Mouse (Mus musculus): Measurements from ENCODE around the gene Gpr55. TPM values are rescaled to one million over a fixed set of nuclear protein-coding genes. Genes with fewer than 3 reads are reported as not detected.

Gpr55 gene
- total RNA-seq, 1 experiment: 0.18 TPM

DNA sequence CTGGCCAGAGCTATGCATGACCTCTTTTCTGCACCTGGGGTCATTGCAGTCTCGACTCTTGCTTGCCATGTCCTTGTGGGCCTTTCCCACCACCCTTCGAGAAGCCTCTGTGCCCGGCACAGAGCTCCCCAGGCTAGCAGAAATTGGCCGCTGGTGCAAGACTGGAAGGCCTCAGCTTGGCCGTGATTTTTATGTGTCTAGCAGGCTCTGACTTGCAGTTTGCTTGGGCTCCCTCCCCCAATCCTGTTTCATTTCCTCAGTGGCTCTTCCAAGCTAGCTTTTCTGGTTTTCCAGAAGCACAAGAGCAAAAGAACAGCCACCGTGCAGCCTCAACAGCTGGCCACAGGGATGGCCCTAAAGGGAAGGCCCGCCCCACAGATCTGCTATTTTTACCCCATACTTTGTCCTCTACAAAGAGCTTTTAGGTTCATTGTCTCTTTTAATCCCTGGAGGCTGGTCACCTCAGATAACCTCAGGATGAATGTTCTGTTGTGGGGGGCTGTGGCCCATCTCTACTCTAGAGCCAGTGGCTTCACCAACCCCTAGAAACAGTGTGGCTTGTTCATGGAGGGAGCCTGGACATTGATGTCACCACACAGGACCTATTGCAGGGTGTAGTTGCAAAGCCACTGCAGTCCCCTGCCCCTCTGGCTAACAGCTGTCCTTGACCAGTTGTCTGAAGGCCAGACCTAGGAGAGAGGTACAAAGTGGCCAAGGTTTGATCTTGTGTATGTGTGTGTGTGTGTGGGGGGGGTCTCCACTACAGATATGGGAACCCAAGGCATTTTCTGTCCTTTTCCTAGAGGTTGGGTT lies 60.1 kb downstream of the Gpr55 start:
- no peaks in the 10 kb centered on the region for H3K9me3 ChIP-seq (ENCODE audit: control insufficient read depth, insufficient read depth, low read depth, low read length)
- no peak for DNase-seq (ENCODE audit: low read depth, low spot score)
- in situ Hi-C loops (cut with MboI; ENCODE audit: low sequenced_read_pairs in 2 of 2, unreplicated experiment in 2 of 2): no loop called here
- H3K36me3 ChIP-seq (ENCODE audit: control insufficient read depth, insufficient read depth, low read length, poor library complexity, severe bottlenecking): peaks cover 17% of the 10 kb centered on the region; the same call in 1 of the 2 replicates
- no peak overlapping the region for H3K4me3 ChIP-seq (ENCODE audit: insufficient read depth in 1 of 2, low read depth in 1 of 2, low read length in 2 of 2, poor library complexity in 1 of 2, severe bottlenecking in 1 of 2)
- TF ChIP-seq CHD2 (IDR thresholded peaks at IDR 0.05; ENCODE audit: low read depth, low read length) (no peak), ZNF384 (IDR thresholded peaks at IDR 0.05; ENCODE audit: low read depth, low read length) (no peak), ZC3H11A (IDR thresholded peaks at IDR 0.05; ENCODE audit: borderline replicate concordance, low read depth, low read length) (no peak), HCFC1 (IDR thresholded peaks at IDR 0.05; ENCODE audit: borderline replicate concordance, insufficient read depth, low read length) (no peak), MAFK (IDR thresholded peaks at IDR 0.05; ENCODE audit: insufficient read depth, low read depth, low read length) (no peak)
- no peak overlapping the region for H3K9ac ChIP-seq (ENCODE audit: insufficient read depth, low read depth, low read length, poor library complexity, severe bottlenecking)
- no peak overlapping the region for H3K27ac ChIP-seq (ENCODE audit: insufficient read depth, low read depth, low read length, poor library complexity, severe bottlenecking)
- peaks cover 0 to 18% of the 10 kb centered on the region in 2 experiments; a peak in 2 of 4 replicates for H3K4me1 ChIP-seq (ENCODE audit: control insufficient read depth in 2 of 2, insufficient read depth in 2 of 2, low read length in 2 of 2, poor library complexity in 1 of 2)

- Histone ChIP-seq H3K9ac (ENCODE audit: insufficient read depth, low read depth, low read length, poor library complexity, severe bottlenecking) (no peak overlapping the region), H3K36me3 (ENCODE audit: control insufficient read depth, insufficient read depth, low read length, poor library complexity, severe bottlenecking) (peaks cover 9% of the 10 kb centered on the region; the same call in 1 of the 2 replicates), H3K27ac (ENCODE audit: insufficient read depth, low read depth, low read length, poor library complexity, severe bottlenecking) (no peak overlapping the region), H3K4me1 (ENCODE audit: control insufficient read depth in 2 of 2, insufficient read depth in 2 of 2, low read length in 2 of 2, poor library complexity in 1 of 2) (peaks cover 0 to 22% of the 10 kb centered on the region in 2 experiments; a peak in 2 of 4 replicates), H3K4me3 (ENCODE audit: insufficient read depth in 1 of 2, low read depth in 1 of 2, low read length in 2 of 2, poor library complexity in 1 of 2, severe bottlenecking in 1 of 2) (no peak overlapping the region), H3K9me3 (ENCODE audit: control insufficient read depth, insufficient read depth, low read depth, low read length) (no peaks in the 10 kb centered on the region)
- no peak for DNase-seq (ENCODE audit: low read depth, low spot score)
- in situ Hi-C loops (cut with MboI; ENCODE audit: low sequenced_read_pairs in 2 of 2, unreplicated experiment in 2 of 2): no loop called here
- no peak for TF ChIP-seq CHD2 (IDR thresholded peaks at IDR 0.05; ENCODE audit: low read depth, low read length)
- TF ChIP-seq HCFC1 (IDR thresholded peaks at IDR 0.05; ENCODE audit: borderline replicate concordance, insufficient read depth, low read length): no peak
- TF ChIP-seq ZC3H11A (IDR thresholded peaks at IDR 0.05; ENCODE audit: borderline replicate concordance, low read depth, low read length): no peak
- no peak for TF ChIP-seq ZNF384 (IDR thresholded peaks at IDR 0.05; ENCODE audit: low read depth, low read length)
- no peak for TF ChIP-seq MAFK (IDR thresholded peaks at IDR 0.05; ENCODE audit: insufficient read depth, low read depth, low read length)
These were observed 61.4 kb downstream of the Gpr55 start for GRCm38 (mm10) chr1:85899388-85899761.

DNA sequence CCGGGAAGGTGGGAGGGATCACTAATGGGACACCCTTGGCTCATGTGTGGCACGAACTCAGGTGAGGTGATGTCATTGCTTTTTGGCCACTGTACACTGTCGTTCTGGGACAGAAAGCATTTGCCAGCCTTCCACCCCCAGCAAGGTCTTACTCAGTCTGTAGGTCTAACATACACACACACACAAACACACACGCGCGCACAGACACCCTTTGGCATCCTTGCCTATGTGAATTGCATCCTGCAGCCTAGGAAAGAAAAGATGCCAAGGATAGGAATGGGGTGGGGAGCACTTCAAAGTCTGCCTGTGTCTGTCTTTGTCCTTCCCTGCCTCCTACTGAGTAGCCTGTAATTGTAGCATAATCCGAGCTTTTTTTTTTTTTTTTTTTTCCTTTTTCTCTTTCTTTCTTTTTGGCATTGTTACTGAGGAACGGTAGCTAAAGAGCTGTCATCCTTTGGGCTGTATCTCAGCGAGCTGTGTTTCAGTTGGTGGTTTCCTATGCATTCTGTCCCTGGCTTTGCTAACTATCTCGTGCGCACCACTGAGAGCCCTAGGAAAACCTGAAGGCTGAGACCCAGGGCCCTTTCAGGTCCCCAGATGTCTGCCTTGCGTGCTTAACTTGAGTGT lies 61.9 kb downstream of the Gpr55 start:
- TF ChIP-seq ZNF384 (IDR thresholded peaks at IDR 0.05; ENCODE audit: low read depth, low read length) (no peak), MAFK (IDR thresholded peaks at IDR 0.05; ENCODE audit: insufficient read depth, low read depth, low read length) (no peak), CHD2 (IDR thresholded peaks at IDR 0.05; ENCODE audit: low read depth, low read length) (no peak), ZC3H11A (IDR thresholded peaks at IDR 0.05; ENCODE audit: borderline replicate concordance, low read depth, low read length) (no peak)
- peaks cover 5% of the 10 kb centered on the region; the same call in 1 of the 2 replicates for H3K36me3 ChIP-seq (ENCODE audit: control insufficient read depth, insufficient read depth, low read length, poor library complexity, severe bottlenecking)
- H3K4me3 ChIP-seq (ENCODE audit: insufficient read depth in 1 of 2, low read depth in 1 of 2, low read length in 2 of 2, poor library complexity in 1 of 2, severe bottlenecking in 1 of 2): no peak overlapping the region
- H3K9me3 ChIP-seq (ENCODE audit: control insufficient read depth, insufficient read depth, low read depth, low read length): no peaks in the 10 kb centered on the region
- peaks cover 0 to 22% of the 10 kb centered on the region in 2 experiments; a peak in 2 of 4 replicates for H3K4me1 ChIP-seq (ENCODE audit: control insufficient read depth in 2 of 2, insufficient read depth in 2 of 2, low read length in 2 of 2, poor library complexity in 1 of 2)
- no peak overlapping the region for H3K9ac ChIP-seq (ENCODE audit: insufficient read depth, low read depth, low read length, poor library complexity, severe bottlenecking)
- no peak for DNase-seq (ENCODE audit: low read depth, low spot score)
- in situ Hi-C loops (cut with MboI; ENCODE audit: low sequenced_read_pairs in 2 of 2, unreplicated experiment in 2 of 2): no loop called here
- H3K27ac ChIP-seq (ENCODE audit: insufficient read depth, low read depth, low read length, poor library complexity, severe bottlenecking): no peak overlapping the region

DNA sequence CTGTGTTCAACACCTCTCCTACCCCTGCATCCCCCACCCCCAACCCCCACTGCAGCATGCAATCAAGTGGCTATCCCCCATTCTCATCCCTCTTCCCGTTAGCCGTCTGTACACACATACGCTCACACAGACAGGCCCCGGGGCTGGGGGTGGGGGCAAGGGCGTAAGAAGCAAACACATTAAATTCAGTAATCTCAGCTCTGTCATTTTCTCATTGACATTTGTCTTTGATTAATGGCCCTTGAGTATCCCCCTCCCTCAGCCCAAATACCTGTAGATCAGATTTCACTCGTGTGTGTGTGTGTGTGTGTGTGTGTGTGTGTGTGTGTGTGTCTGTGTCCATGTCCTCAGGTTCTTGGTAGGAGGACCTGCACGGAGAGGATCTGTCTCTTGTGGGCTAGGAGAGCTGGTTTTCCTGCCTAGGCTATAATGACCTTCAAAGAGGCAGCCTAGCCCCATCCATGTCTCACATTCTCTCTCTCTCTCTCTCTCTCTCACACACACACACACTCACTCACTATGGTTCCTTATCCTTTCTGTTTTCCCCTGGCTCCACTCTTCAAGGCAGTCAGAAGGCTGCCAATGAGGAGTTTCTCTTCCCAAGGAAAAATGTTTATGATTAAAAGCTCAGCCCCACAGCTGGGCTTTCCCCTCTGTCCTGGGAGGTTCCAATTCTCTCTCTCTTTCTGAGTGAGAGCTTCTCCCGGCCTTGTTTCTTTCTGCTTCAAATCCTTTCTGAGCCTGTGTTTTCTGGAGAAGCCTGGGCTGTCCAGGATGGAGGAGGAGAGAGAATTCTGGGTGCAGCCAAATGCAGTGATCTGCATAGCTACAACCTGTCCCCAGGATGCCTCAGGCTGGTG lies 62.7 kb downstream of the Gpr55 start:
- Histone ChIP-seq H3K36me3 (ENCODE audit: control insufficient read depth, insufficient read depth, low read length, poor library complexity, severe bottlenecking) (peaks cover 3% of the 10 kb centered on the region; the same call in 1 of the 2 replicates), H3K4me3 (ENCODE audit: insufficient read depth in 1 of 2, low read depth in 1 of 2, low read length in 2 of 2, poor library complexity in 1 of 2, severe bottlenecking in 1 of 2) (no peak overlapping the region), H3K9ac (ENCODE audit: insufficient read depth, low read depth, low read length, poor library complexity, severe bottlenecking) (no peak overlapping the region), H3K4me1 (ENCODE audit: control insufficient read depth in 2 of 2, insufficient read depth in 2 of 2, low read length in 2 of 2, poor library complexity in 1 of 2) (peaks cover 0 to 22% of the 10 kb centered on the region in 2 experiments; a peak in 2 of 4 replicates), H3K9me3 (ENCODE audit: control insufficient read depth, insufficient read depth, low read depth, low read length) (no peaks in the 10 kb centered on the region), H3K27ac (ENCODE audit: insufficient read depth, low read depth, low read length, poor library complexity, severe bottlenecking) (no peak overlapping the region)
- no peak for TF ChIP-seq CHD2 (IDR thresholded peaks at IDR 0.05; ENCODE audit: low read depth, low read length)
- no peak for TF ChIP-seq MAFK (IDR thresholded peaks at IDR 0.05; ENCODE audit: insufficient read depth, low read depth, low read length)
- TF ChIP-seq ZNF384 (IDR thresholded peaks at IDR 0.05; ENCODE audit: low read depth, low read length): no peak
- DNase-seq (ENCODE audit: low read depth, low spot score): no peak
- in situ Hi-C loops (cut with MboI; ENCODE audit: low sequenced_read_pairs in 2 of 2, unreplicated experiment in 2 of 2): no loop called here

Data from ES-E14 (cell line).